Mouse (Mus musculus): ENCODE data around the gene Maea.
A peak's percentile ranks its signal among the peaks of the same experiment; 100 is the strongest.
"Not testable (repeated sequence)": the region's sequence is repeated elsewhere in the genome, so short reads cannot be mapped to it uniquely, and the experiment has no call there.

Gene Maea

DNA sequence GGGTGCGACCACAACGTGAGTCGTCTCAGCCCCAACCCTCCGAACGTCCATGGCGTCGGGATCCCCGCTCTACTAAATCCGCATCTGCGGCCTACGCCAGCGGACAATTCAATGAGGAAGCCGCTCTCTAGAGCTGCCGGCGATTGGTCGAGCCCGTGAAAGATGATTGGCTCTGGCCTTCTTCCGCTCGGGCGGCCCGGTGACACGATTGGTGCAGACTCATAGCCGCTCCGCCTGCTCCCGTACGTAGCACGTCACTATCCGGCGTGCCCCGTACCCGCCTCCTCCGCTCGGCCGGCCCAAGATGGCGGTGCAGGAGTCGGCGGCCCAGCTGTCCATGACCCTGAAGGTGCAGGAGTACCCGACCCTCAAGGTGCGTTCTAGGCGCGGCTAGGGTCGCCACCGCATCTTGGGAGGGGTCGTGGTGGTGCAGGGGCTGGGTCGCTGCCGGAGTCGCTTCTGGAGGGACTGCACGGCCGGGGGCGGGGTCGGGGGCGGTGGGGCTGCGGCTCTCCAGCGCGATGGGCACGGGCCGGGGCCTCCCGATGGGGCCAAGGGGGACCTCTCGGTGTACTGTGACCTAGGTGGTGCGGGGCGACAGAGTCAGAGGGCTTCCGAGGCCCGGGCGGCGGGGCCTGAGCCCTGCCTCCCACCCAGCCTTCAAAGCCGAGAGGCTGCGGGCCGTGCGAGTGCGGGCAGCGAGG lies at the start of gene Maea:
Gene Maea (plus strand): TSS at position 237 of the 704 bp plus-strand sequence.
- peak; percentile 94 for DNase-seq (ENCODE audit: low read depth, low spot score)

DNA sequence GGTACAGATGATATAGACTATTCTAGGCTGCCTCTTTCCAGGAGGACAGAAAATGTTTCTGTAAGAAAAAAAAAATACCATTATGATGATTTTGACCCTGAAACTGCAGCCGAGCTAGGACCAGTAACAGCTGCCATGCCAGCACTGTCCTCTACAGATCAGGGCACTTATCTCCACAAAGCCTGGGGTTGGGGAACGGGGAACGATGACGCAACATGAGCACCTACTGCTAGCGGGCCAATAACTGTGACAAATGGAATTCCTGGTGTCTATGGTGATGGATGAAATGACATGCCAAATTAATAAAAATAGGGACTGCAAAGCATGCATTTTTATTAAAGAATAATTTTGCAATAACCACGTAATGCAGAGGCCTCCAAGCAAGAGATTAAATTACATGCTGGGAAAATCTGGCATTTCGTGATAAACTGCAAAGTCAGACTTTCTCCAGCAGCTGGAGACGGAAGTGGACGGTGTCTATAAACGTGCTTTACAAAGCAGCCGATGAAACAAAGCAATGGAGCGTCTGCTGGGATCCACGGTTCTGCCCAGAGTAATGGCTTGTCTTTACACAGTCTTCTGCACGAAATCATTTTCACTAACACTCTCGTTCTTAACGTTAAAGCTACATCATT lies 41.4 kb upstream of the Maea start:
- no peak for DNase-seq (ENCODE audit: low read depth, low spot score)

DNA sequence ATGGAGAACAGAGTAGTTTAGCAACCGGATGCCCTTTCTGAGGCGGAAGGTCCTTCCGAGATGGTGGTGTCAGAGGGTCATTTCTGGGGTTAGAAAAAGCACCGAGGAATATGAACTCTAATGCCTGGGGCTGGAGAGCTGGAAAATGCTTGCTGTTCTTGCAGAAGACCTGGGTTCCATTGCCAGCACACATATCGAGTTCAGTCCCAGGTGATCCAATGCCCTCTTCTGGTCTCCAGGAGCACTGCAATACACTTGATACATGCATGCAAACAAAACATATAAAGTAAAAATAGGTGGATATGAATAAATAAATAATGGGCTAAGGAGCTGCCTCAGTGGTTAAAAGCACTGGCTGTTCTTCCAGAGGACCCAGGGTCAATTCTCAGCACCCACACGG lies 38.1 kb upstream of the Maea start:
- DNase-seq (ENCODE audit: low read depth, low spot score): no peak

DNA sequence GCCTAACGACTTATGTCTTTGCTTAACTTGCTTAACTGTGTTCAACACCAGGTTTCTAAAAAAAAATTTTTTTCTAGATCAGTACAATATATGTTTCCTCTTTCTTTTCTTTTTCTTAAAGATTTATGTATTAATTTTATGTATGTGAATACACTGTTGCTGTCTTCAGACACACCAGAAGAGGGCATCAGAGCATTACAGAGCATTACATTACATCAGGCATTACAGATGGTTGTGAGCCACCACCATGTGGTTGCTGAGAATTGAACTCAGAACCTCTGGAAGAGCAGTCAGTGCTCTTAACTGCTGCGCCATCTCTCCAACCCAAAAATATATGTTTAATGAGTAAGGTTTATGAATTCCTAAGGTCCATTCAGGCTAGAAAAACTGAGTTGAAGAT lies 33.5 kb upstream of the Maea start:
- no peak for DNase-seq (ENCODE audit: low read depth, low spot score)

DNA sequence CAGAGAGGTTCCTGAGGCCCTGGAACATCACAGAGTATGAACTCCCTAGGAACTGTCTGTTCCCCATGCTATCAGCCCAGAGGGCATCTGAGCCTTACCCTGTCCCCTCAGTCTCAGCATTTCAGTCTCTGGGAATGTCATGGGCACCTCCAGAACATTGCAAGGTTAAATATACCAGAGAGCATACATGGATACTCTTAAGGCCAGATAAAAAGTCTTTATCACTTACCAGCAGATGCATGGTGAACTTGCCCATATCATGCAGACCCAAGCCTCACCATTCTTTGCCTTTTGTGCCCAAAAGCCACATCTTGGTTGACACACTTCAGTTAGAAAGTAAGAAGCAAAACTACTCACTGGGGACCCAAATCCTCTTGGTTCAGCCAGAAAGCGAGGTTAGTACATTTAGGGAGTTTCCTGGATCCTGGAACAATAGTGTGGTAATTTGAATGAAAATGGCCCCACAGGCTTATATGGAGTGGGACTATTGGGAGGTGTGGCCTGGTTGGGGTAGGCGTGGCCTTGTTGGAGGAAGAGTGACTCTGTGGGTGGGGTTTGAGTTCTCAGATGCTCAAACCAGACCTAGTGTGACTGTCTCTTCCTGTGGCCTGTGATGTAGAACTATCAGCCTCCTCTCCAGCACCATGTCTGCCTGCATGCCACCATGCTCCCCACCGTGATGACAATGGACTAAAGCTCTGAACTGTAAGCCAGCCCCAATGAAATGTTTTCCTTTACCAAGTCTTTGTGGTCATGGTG lies 24.4 kb upstream of the Maea start:
- DNase-seq (ENCODE audit: low read depth, low spot score): no peak

DNA sequence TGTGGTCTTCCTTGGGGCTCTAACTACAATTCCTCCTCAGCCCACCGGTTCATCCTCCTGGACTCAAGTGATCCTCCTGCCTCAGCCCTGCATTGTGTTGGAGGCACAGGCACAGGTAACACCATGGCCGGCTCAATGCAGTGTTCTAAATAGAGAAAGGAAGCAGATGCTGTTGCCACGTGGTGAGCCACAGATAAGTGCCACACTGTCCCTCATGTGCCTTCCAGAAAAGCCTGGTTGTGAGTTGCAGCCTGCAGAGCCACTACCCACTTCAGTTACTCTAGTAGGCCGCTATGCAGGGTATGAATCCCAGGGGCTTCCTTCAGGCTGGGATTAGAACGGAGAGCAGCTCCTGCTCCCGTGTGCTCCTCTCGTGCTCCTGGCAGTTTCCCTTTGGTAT lies 23.1 kb upstream of the Maea start:
- DNase-seq (ENCODE audit: low read depth, low spot score): no peak

DNA sequence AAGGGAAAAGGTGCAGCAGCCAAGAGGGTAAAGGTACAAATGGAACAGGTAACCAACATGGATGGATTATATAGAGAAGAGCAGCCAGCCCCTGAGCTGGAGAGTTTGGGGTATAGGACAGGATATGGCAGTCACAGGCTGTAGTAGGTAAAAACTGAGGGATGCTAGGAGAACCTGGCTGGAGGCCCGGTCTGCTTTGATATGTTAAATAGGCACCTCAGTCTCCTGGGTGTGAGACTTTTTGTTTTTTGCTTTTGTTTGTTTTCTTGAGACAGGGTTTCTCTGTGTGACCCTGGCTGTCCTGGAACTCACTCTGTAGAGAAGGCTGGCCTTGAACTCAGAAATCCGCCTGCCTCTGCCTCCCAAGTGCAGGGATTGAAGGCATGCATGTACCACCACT lies 10.8 kb upstream of the Maea start:
- DNase-seq (ENCODE audit: low read depth, low spot score): no peak

DNA sequence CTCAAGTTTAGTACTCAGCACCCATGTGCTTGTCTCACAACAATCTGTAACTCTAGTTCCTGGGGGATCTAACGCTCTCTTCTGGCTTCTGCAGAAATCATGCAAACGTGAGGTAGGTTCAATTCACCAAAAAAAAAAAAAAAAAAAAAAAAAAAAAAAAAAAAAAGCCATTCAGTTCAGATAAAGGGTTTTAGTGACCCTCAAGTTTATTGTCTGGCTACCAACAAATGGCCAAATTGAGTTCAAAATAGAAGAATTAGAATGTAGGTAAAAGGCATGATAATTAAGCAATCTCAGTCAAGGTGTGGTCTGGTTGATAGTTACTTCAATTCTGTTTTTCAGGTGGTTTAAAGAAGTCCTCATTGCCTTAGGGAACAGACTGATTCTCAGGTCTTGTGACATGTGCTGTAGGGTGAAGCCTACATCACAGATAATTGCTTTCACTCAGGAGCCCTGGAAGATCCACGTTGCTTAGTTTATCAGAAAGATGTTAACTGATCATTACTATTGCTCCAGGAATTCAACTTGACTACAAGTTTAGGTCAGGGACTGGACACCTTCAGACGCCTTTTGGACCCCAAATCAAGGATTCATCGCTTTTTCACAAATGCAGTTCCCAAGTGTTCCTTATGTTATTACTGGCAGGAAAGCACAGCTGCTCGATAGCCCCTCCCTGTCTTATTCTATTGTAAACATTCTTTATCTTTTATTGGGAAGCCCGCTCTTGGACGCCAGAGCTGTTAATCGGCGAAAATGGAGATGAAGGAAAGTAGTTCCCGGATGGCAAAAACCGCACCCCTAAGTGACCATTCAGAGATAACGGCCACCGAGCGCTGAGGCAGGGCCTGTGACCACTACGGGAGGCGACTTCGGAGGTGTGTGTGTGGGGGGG lies 682 bp upstream of the Maea start:
- no peak for DNase-seq (ENCODE audit: low read depth, low spot score)

DNA sequence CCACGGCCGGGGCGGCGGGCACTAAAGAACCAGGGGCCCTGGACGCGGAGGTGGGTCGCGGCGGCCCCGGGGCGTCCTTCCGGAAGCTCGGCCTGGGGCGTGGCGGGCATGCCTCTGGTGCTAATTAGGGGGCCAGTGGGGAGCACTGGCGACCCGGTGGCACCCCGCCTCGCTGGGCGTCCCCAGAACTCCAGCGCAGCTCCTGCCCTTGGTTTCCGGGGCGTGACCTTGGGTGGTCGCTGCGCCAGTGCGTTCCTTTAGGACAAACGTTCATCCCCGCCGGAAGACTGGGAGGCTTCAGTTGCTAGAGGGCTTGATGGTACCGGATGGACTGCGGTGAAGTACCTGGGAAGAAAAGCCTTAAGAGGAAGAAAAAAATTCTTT lies 660 bp downstream of the Maea start:
- no peak for DNase-seq (ENCODE audit: low read depth, low spot score)

DNA sequence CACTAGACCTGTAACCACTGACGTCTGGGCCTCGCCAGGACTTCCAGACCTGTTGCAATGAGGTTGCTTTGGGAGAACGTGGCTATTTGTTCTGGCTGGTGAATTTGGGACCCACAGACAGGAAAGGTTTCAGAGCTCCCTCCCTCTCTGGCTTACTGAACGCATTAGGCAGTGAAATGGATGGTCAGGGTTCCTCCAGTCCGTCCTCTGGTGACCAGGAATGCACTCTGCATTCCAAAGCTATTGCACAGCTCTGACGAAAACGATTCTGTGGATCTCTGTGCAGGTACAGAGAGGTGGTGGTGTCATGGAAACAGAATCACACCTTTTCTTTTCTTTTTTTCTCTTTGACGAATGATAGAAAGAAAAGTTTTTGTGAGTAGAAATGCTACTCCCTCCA lies 1.9 kb downstream of the Maea start:
- DNase-seq (ENCODE audit: low read depth, low spot score): no peak

DNA sequence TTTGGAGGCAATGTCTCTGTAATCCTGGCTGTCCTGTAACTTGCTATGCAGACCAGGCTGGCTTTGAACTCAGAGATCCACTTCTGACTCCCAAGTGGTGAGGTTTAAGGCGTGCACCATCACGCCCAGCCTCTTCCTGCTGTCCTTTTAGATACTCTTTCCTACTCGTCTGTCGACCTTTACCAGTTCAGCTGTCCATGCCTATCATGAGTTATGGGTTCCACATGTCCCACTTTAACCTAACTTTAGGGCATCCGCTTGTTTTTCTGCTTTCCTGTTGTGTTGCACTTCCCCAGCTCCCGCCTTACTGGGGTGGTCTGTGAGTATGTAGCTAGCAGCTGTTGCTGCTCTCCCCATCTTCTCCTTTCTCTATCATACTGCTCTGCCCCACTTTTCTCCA lies 5.9 kb downstream of the Maea start:
- DNase-seq (ENCODE audit: low read depth, low spot score): no peak

DNA sequence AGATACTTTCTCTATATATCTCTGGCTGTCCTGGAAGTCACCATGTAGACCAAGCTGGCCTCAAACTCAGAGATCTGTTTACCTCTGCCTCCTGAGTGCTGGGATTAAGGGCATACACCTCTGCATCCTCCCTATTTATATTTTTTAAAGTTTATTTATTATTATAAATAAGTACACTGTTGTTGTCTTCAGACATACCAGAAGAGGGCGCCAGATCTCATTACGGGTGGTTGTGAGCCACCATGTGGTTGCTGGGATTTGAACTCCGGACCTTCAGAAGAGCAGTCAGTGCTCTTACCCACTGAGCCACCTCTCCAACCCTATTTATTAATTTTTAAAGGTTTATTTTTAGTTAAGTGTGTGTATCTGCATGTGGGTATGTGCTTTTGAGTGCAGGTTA lies 6.9 kb downstream of the Maea start:
- not testable (repeated sequence) for DNase-seq (ENCODE audit: low read depth, low spot score)

DNA sequence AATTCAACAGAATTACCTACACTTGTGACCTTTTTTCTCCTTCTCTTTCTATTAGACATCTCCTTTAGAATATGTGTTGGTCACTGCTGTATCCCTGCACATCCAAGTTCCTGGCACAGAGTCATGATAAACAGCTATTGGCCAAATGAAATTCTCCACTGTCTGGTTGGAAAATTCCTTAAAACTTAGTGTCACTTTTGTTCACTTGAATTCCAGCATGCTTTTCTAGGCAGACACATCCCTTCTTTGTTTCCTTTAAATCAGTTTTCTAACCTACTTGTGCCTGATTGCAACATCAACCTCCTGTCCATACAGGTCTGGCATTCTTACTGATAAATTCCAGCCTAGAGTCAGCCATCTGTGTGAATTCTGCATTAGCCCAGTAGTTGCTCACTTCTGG lies 7.5 kb downstream of the Maea start:
- no peak for DNase-seq (ENCODE audit: low read depth, low spot score)

DNA sequence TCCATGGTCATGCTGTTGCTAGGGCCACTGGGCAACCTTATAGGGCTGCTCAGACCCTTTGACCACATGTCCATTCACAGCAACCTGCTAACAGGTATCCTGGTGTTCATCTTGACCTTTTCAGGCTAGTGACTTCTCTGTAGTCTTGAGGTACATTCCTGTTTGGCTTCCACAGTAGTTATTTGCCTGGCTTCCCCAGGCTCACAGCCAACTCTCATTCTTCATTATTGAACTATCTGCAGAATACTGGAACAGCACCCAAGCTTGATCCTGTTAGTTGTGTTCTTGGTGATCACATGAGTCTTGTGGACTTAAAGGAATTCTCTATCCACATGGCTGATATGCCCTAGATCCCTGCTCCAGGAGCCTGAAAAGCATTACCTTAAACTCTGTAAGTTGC lies 8.3 kb downstream of the Maea start:
- no peak for DNase-seq (ENCODE audit: low read depth, low spot score)

DNA sequence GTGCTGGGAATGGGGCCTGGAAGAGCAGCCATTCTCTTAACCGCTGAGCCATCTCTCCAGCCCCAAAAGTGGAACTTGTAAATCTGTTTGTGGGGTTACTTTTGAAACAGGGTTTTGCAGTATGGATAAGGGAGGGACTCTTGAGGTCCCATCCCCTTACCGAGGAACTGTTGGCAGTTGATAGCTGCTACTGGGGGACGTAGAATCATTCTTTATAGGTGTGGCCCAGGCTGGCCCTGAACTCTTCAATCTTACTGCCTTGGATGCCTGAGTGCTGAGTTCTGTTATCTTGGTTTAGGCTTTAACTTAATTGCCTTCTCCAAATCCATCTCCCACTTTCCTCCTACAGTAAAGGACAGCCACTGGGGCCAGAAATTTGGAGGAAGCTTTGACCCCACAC lies 8.8 kb downstream of the Maea start:
- DNase-seq (ENCODE audit: low read depth, low spot score): no peak

DNA sequence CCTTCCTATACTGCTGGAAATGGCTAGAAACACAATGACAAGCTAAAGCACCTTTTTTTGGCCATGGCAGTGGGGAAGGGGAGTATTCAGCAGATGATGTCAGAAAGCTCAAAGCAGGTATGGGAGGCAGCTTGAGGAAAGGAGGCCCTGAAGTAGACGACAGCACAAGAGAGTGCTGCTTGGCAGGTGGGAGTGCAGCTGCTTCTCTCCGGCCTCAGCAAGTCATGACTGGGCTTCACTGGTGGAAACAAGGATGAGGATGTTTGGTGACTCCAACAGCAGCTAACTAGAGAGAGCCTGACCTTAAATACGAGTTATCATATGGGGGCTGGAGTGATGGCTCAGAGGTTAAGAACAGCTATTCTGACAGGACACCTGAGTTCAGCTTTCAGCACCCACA lies 12.3 kb downstream of the Maea start:
- no peak for DNase-seq (ENCODE audit: low read depth, low spot score)

DNA sequence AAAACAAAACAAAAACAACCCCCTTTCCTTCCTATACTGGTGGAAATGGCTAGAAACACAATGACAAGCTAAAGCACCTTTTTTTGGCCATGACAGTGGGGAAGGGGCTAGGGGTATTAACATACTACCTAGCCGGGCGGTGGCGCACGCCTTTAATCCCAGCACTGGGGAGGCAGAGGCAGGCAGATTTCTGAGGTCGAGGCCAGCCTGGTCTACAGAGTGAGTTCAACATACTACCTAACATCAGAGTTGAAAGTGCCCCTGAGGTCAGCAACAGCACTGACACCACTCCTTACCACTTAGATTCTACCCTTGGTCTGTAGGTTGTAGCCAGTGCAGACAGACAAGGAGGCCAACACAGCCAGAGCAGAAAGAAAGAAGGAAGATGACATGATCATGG lies 13.9 kb downstream of the Maea start:
- no peak for DNase-seq (ENCODE audit: low read depth, low spot score)

DNA sequence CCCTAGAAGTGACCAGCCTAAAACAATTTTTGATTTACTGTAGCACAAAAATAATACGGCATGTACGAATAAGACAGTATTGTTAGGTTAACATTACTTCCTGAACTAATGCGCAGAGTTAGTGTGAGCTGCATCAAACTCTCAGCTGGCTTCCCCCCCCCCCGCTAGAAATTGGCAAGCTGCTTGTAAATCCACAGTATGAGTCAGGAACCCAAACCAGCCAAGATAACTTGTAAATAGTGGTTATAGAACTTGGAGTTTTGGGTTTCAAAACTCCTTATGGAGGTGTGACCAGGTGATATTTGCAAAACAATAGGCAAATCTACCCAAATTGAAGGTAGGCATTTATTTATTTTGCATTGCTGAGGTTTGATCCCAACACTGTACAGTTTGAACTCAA lies 14.4 kb downstream of the Maea start:
- DNase-seq (ENCODE audit: low read depth, low spot score): no peak

DNA sequence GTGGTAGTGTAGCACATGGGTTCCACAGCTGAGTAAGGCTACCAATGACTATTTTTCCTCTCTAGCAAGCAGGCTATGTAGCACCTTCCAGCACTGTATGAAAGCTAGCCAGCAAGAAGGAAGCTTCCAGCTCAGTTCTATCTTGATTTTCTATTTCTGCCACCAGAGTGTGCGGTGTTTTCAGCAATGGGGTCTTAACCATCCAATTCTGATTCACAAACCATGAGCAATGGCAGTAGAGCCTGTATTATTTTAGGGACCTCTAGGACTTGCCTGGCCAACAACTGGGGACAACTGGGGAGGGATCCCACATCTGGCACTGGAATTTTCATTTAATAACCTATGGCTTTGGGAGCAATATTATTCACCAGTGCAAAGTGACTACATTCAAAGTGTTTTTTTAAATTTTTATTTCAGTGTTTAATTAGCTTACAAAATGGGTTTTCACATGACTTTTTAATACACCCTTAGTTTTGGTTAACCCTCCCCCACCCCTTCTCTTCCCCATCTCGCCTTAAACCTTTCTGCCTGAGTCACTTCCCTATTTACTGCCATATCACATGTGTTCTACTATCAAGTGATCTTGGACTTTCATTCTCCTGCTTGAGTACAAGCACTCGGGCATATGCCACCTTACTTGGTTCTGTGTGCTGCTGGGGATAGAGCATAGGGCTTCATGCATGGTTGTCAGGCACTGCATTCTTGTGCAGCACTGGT lies 16.4 kb downstream of the Maea start:
- DNase-seq (ENCODE audit: low read depth, low spot score): no peak

DNA sequence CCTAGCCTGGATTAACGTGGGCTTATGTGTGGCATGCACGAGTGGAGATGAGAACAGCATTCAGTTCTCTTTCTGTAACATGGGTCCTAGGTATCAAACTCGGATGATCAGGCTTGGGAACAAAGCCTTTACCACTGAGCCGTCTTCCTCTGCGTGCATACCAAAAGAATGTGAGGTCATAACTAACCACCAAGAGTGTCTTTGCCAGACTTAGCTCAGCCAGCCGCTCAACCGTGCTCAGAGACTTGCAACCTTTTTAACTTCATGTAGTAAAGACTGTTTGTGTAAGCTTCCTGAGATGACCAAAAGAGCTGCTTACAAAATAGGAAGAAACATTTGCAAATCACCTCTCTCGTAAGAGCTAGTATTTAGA lies 16.9 kb downstream of the Maea start:
- no peak for DNase-seq (ENCODE audit: low read depth, low spot score)

DNA sequence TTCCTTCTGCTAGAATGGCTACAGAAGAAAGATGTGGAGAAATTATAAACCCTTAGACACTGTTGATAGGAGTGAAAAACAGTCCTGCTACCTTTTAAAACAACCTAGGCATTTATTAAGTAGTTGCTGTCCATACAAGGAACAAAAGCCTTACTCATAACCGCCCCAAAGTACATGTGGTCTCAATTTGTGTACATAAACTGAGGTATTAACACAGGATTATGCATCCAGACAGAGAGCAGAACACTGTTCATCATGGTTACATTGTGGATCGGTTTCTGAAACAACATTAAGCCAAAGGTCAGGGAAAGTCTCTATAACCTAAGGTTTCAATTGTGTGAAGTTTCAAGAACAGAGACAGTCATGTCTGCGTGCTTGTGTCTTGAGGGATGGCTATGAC lies 17.7 kb downstream of the Maea start:
- DNase-seq (ENCODE audit: low read depth, low spot score): no peak

All from brain, embryonic 18.5 days (tissue).